Mouse (Mus musculus) gastrocnemius, adult 2 months (tissue): Measurements from ENCODE around the gene Tlr3. TPM values are rescaled to one million over a fixed set of nuclear protein-coding genes. Genes with fewer than 3 reads are reported as not detected.

Source experiments
- DNase-seq: peaks from one replicate; pipeline ENCODE4 v3.0.0; 2022
- H3K27ac ChIP-seq: fragments of 200-600 bp; 2 replicates; pipeline ENCODE4 v1.8.1; 2022; ENCODE audit warnings: mild to moderate bottlenecking
- H3K4me3 ChIP-seq: fragments of 200-600 bp; 2 replicates; pipeline ENCODE4 v1.8.1; 2022; ENCODE audit warnings: mild to moderate bottlenecking, moderate library complexity
- CTCF ChIP-seq: fragments of 200-600 bp; IDR thresholded peaks from 2 replicates; pipeline ENCODE4 v1.8.1; 2022; ENCODE audit warnings: antibody characterized with exemption, mild to moderate bottlenecking, moderate library complexity
- intact Hi-C: fragments of 180-260 bp; cut with DNase I; formaldehyde crosslinking; loops from one replicate; pipeline ENCODE4 v1.15.1; 2025
- long read RNA-seq, 2 experiments: library from polyadenylated mRNA; stranded (forward); transcript quantifications; one replicate each; pipeline ENCODE4 v2.0.0; 2021
- total RNA-seq, 2 experiments: library from RNA; stranded (reverse); gene quantifications; 2 replicates each; pipeline ENCODE4 v1.2.3; 2021

Tlr3 gene
- 1 to 10 TPM in 1 of 2 experiments, under 1 TPM in 1; 0.99 to 1.8 TPM for total RNA-seq
- long read RNA-seq, experiment 1, partial matches to known transcripts = 0 of 3 reads
- long read RNA-seq, experiment 1, other reads (novel, unspliced or antisense) = 3 of 3 reads
- long read RNA-seq, experiment 2 = 0 reads

- no peak for DNase-seq
- no peak for TF ChIP-seq CTCF
- H3K4me3 ChIP-seq = peak within 1 kb of the TSS; percentile 80
- H3K27ac ChIP-seq = peak within 1 kb of the TSS; percentile 89
- intact Hi-C loops = no loop called here
Observed at GRCm38 (mm10) chr8:45410882-45411281, at the start of gene Tlr3. Tlr3 (minus strand) TSS chr8:45411080.

GRCm38 (mm10) chr8:45457874-45458273, 47.0 kb upstream of the Tlr3 start:
- no peak overlapping the region for H3K27ac ChIP-seq
- DNase-seq = no peak
- intact Hi-C loops = no loop called here
- TF ChIP-seq CTCF = no peak
- H3K4me3 ChIP-seq = no peak overlapping the region

- Histone ChIP-seq H3K27ac (peak overlapping the region; percentile 72), H3K4me3 (no peak overlapping the region)
- peak; percentile 84 for TF ChIP-seq CTCF
- DNase-seq = peak; percentile 45
- intact Hi-C loops = loop anchor here (1.0 to 5.0 kb wide), 2 partner anchors 325 to 478 kb away; partner anchors contain the start of gene Ccdc110
Observed at GRCm38 (mm10) chr8:45454426-45454825, 43.5 kb upstream of the Tlr3 start.

GRCm38 (mm10) chr8:45452115-45452514, 41.2 kb upstream of the Tlr3 start:
- no peak for TF ChIP-seq CTCF
- H3K4me3 ChIP-seq = peak overlapping the region; percentile 25
- intact Hi-C loops = loop anchor here (5.0 kb wide), 1 partner anchor 480 kb away; the partner anchor contains the start of gene Ccdc110
- H3K27ac ChIP-seq = peak overlapping the region; percentile 92
- DNase-seq = peak; percentile 80

- intact Hi-C loops = no loop called here
- TF ChIP-seq CTCF = no peak
- H3K4me3 ChIP-seq = no peak overlapping the region
- H3K27ac ChIP-seq = peak overlapping the region; percentile 70
- peak; percentile 27 for DNase-seq
Observed at GRCm38 (mm10) chr8:45448842-45449241, 38.0 kb upstream of the Tlr3 start.

GRCm38 (mm10) chr8:45448257-45448656, 37.4 kb upstream of the Tlr3 start:
- no peak for DNase-seq
- intact Hi-C loops = no loop called here
- Histone ChIP-seq H3K27ac (peak overlapping the region; percentile 70), H3K4me3 (no peak overlapping the region)
- no peak for TF ChIP-seq CTCF

GRCm38 (mm10) chr8:45438899-45439535, 28.1 kb upstream of the Tlr3 start:
- no peak overlapping the region for H3K27ac ChIP-seq
- intact Hi-C loops = loop anchor here (1.0 to 5.0 kb wide), 2 partner anchors 343 to 495 kb away; partner anchors contain the start of gene Ccdc110
- no peak for DNase-seq
- H3K4me3 ChIP-seq = no peak overlapping the region
- peak; percentile 75 for TF ChIP-seq CTCF

GRCm38 (mm10) chr8:45420151-45420550, 9.3 kb upstream of the Tlr3 start:
- intact Hi-C loops = no loop called here
- H3K4me3 ChIP-seq = no peak overlapping the region
- no peak for TF ChIP-seq CTCF
- no peak overlapping the region for H3K27ac ChIP-seq
- DNase-seq = no peak

GRCm38 (mm10) chr8:45414965-45415364, 4.1 kb upstream of the Tlr3 start:
- intact Hi-C loops = no loop called here
- TF ChIP-seq CTCF = no peak
- no peak for DNase-seq

GRCm38 (mm10) chr8:45410146-45410880, 567 bp downstream of the Tlr3 start:
- peak; percentile 53 for TF ChIP-seq CTCF
- Histone ChIP-seq H3K27ac (peak overlapping the region; percentile 89), H3K4me3 (peak overlapping the region; percentile 80)
- intact Hi-C loops = no loop called here
- peak; percentile 74 for DNase-seq

More at GRCm38 (mm10) chr8:45414965-45415364, 4.1 kb upstream of the Tlr3 start:
- Histone ChIP-seq H3K4me3 (no peak overlapping the region), H3K27ac (no peak overlapping the region)

GRCm38 (mm10) chr8:45409702-45410101, 1.2 kb downstream of the Tlr3 start:
- intact Hi-C loops = no loop called here
- DNase-seq = no peak
- TF ChIP-seq CTCF = no peak
- Histone ChIP-seq H3K4me3 (peak overlapping the region; percentile 80), H3K27ac (peak overlapping the region; percentile 89)

- H3K4me3 ChIP-seq = no peak overlapping the region
- intact Hi-C loops = no loop called here
- no peak for TF ChIP-seq CTCF
- H3K27ac ChIP-seq = no peak overlapping the region
- DNase-seq = no peak
Observed at GRCm38 (mm10) chr8:45383250-45383649, 27.6 kb downstream of the Tlr3 start.

- no peak for TF ChIP-seq CTCF
- Histone ChIP-seq H3K27ac (no peak within 1 kb of the TSS), H3K4me3 (peak within 1 kb of the TSS; percentile 29; the same call in 1 of the 2 replicates)
- intact Hi-C loops = no loop called here
- DNase-seq = no peak
Observed at GRCm38 (mm10) chr8:45381963-45382347, 28.9 kb downstream of the Tlr3 start, which contains the start of gene Fam149a. Fam149a (minus strand) TSS chr8:45382291.
